Mouse (Mus musculus): ENCODE data around the gene Bpgm. TPM values are rescaled to one million over a fixed set of nuclear protein-coding genes. Genes with fewer than 3 reads are reported as not detected.
A peak's percentile ranks its signal among the peaks of the same experiment; 100 is the strongest.

Gene Bpgm
- total and polyA plus RNA-seq, 2 experiments from 2014 or later: 49.6 to 70.3 TPM

DNA sequence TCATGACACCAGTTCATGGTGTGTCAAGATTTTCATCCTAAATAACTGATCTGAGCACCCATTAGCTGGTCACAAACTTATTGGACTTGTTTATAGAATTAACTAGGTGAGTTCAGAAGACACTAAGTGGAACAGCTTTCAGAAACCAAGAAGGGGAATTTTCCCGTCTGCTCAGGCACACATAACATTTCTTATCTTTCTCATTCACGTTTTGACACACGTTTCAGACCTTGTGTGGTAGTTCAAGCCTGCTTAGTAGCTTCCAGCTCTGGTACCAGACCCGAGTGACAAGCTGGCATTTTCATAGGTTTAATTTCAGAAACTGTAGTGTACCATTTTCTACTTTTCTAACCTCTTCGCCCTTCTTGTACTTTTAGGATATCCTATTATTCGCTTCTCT lies 616 bp upstream of the Bpgm start:
- WGBS: 16% methylated on average over 6 of the region's 6 CpGs
- DNase-seq (no peak), ATAC-seq (no peak)
- no peaks in the 10 kb centered on the region for H3K27me3 ChIP-seq (ENCODE audit: insufficient read depth, low read length)
- H3K9me3 ChIP-seq (ENCODE audit: low read length): no peaks in the 10 kb centered on the region
- H3K4me1 ChIP-seq (ENCODE audit: insufficient read depth): peaks cover 9% of the 10 kb centered on the region
- peak overlapping the region; percentile 36; the same call in 1 of the 2 replicates for H3K27ac ChIP-seq (ENCODE audit: low read depth, low read length)
- TF ChIP-seq CTCF (IDR thresholded peaks at IDR 0.05; ENCODE audit: low read depth): no peak
- H3K4me2 ChIP-seq (ENCODE audit: low read depth): peak overlapping the region; percentile 81
- H3K9ac ChIP-seq: peak overlapping the region; percentile 69
- peak overlapping the region; percentile 70 for H3K4me3 ChIP-seq (ENCODE audit: low read depth, low read length)
- no peaks in the 10 kb centered on the region for H3K36me3 ChIP-seq (ENCODE audit: insufficient read depth)

DNA sequence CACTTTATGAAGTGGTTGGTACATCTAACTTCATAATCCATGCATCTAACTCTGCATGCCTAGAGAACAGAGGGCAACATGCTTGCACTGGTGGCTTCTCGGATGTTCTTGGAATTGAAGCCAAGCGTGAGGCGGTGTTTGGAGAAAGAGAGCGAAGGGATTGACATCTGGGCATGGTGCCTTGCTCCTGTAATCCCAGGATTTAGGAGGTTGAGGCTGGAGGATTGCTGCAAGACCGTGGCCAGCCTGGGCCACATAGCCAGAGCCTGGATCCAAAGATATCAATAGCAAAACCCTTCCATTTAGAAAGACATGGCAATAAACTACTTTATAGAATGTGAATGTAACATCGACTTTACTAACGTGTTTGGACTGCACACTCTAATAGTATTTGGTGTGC lies 2.0 kb downstream of the Bpgm start:
- ATAC-seq (no peak), DNase-seq (no peak)
- Histone ChIP-seq H3K4me1 (ENCODE audit: insufficient read depth) (peaks cover 14% of the 10 kb centered on the region), H3K9ac (peak overlapping the region; percentile 25; the same call in 1 of the 2 replicates), H3K27ac (ENCODE audit: low read depth, low read length) (no peak overlapping the region), H3K27me3 (ENCODE audit: insufficient read depth, low read length) (no peaks in the 10 kb centered on the region), H3K4me3 (ENCODE audit: low read depth, low read length) (no peak overlapping the region), H3K36me3 (ENCODE audit: insufficient read depth) (no peaks in the 10 kb centered on the region), H3K9me3 (ENCODE audit: low read length) (no peaks in the 10 kb centered on the region), H3K4me2 (ENCODE audit: low read depth) (peak overlapping the region; percentile 35; the same call in 1 of the 2 replicates)
- WGBS: 39% methylated on average over 7 of the region's 7 CpGs
- no peak for TF ChIP-seq CTCF (IDR thresholded peaks at IDR 0.05; ENCODE audit: low read depth)

DNA sequence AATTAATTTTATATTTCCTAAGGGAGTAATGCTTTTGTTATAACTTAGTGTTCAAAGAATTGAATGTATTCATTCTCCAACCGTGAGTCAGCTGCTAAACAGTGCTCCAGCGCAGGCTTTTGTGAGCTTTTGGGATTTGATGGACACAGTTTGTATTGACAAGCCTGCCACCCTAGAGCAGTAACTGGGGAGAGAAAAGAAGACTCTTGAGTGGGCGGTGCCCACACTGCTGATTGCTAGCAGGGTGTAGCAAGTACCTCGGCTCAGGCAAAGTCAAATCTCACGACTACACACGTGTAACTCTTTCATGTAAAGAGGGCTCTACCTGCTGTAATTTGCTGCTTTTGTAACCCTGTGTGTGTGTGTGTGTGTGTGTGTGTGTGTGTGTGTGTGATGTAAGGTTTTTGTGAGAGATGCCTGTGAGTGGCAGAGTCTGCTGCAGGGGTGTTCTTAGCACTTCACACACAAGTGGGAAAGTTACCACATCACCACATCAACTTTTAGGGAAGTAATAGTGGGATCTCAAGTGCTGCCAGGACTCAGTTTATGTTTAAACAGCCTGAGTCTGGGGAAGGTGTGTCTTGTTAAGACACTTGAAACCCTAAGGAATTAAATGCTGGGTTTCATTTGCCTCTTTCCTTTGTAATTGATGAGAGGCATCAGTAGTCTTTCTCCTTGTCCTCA lies 2.8 kb downstream of the Bpgm start:
- Histone ChIP-seq H3K4me2 (ENCODE audit: low read depth) (peak overlapping the region; percentile 35), H3K9ac (0 out of 2 replicates have a peak overlapping the region, but pooled peaks have one; percentile 25), H3K4me1 (ENCODE audit: insufficient read depth) (peaks cover 14% of the 10 kb centered on the region), H3K27ac (ENCODE audit: low read depth, low read length) (no peak overlapping the region), H3K36me3 (ENCODE audit: insufficient read depth) (no peaks in the 10 kb centered on the region), H3K27me3 (ENCODE audit: insufficient read depth, low read length) (no peaks in the 10 kb centered on the region), H3K4me3 (ENCODE audit: low read depth, low read length) (no peak overlapping the region; the same call in 1 of the 2 replicates), H3K9me3 (ENCODE audit: low read length) (no peaks in the 10 kb centered on the region)
- TF ChIP-seq CTCF (IDR thresholded peaks at IDR 0.05; ENCODE audit: low read depth): no peak
- DNase-seq (no peak), ATAC-seq (no peak)
- whole genome bisulfite sequencing: 8% methylated on average over 6 of the region's 6 CpGs

DNA sequence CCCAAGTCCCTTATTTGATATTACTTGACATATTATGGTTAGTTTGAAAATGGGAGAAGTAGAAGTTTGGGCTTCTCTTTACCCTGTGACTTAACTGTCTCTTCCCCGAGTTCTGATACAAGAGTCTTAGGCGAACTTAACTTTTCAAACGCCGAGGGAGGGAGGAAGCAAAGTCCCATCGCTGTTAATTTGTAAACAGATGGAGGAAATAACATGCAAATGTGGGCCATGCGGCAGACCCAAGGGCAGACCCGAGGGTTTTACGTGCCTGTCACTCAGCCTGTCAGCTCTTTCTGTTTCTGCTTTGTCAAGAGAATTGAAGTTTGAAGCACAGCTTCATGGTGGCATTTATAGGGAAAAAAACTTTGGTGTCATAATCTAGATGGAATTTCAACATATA lies 3.5 kb downstream of the Bpgm start:
- no peak overlapping the region for H3K4me2 ChIP-seq (ENCODE audit: low read depth)
- no peaks in the 10 kb centered on the region for H3K36me3 ChIP-seq (ENCODE audit: insufficient read depth)
- H3K9ac ChIP-seq: no peak overlapping the region
- ATAC-seq (no peak), DNase-seq (no peak)
- H3K9me3 ChIP-seq (ENCODE audit: low read length): no peaks in the 10 kb centered on the region
- TF ChIP-seq CTCF (IDR thresholded peaks at IDR 0.05; ENCODE audit: low read depth): no peak
- peaks cover 14% of the 10 kb centered on the region for H3K4me1 ChIP-seq (ENCODE audit: insufficient read depth)
- no peak overlapping the region for H3K27ac ChIP-seq (ENCODE audit: low read depth, low read length)
- H3K4me3 ChIP-seq (ENCODE audit: low read depth, low read length): no peak overlapping the region
- 33% methylated on average over 8 of the region's 8 CpGs for WGBS
- no peaks in the 10 kb centered on the region for H3K27me3 ChIP-seq (ENCODE audit: insufficient read depth, low read length)

DNA sequence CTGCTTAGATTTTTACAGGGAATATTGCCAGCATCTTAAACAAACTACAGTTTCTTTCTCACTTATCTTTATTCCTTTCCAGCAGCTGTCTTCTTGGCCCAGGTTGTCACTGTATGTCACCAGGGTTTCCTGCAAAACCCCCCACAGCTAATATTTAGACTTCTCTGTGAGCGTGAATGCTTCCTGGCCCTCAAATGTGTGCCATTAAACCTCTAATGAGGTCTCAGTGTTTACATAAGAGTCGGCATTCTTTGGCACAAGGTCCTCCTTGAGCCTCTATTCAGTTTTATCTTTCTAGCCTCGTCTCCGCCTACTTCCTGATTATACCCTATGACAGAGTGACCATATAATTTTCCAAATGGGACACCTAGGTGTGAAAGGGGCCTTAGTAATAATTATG lies 4.7 kb downstream of the Bpgm start:
- Histone ChIP-seq H3K27ac (ENCODE audit: low read depth, low read length) (no peak overlapping the region), H3K36me3 (ENCODE audit: insufficient read depth) (no peaks in the 10 kb centered on the region), H3K4me2 (ENCODE audit: low read depth) (no peak overlapping the region), H3K9me3 (ENCODE audit: low read length) (no peaks in the 10 kb centered on the region), H3K27me3 (ENCODE audit: insufficient read depth, low read length) (no peaks in the 10 kb centered on the region), H3K9ac (no peak overlapping the region; the same call in 1 of the 2 replicates), H3K4me3 (ENCODE audit: low read depth, low read length) (no peak overlapping the region), H3K4me1 (ENCODE audit: insufficient read depth) (peaks cover 14% of the 10 kb centered on the region)
- ATAC-seq: no peak
- 18% methylated on average over 4 of the region's 4 CpGs for WGBS
- no peak for DNase-seq
- TF ChIP-seq CTCF (IDR thresholded peaks at IDR 0.05; ENCODE audit: low read depth): no peak

DNA sequence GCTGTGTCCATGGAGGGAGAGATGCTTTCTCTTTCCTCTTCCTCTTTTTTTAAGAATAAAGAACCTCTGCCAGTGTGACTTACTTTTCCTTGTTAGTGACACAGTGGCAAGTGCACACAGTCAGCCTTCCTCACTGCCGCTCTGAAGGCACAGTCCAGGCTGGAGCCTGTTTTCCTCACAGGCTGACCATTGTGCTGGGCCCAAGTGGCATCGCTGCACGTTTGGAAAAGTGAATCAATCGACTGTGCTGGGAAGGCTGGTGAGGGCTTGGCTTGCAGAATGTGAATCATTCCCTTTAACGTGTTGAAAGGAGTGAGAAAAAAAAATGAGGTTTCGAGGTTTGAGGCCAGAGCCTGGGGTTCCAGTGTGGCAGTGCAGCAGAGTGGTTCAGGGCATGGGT lies 5.3 kb downstream of the Bpgm start:
- H3K9ac ChIP-seq: no peak overlapping the region; the same call in 1 of the 2 replicates
- H3K27ac ChIP-seq (ENCODE audit: low read depth, low read length): no peak overlapping the region
- DNase-seq (no peak), ATAC-seq (peak; percentile 28; the same call in 1 of the 2 replicates)
- 51% methylated on average over 6 of the region's 6 CpGs for WGBS
- H3K36me3 ChIP-seq (ENCODE audit: insufficient read depth): no peaks in the 10 kb centered on the region
- no peak for TF ChIP-seq CTCF (IDR thresholded peaks at IDR 0.05; ENCODE audit: low read depth)
- peaks cover 14% of the 10 kb centered on the region for H3K4me1 ChIP-seq (ENCODE audit: insufficient read depth)
- no peak overlapping the region for H3K4me2 ChIP-seq (ENCODE audit: low read depth)
- no peak overlapping the region for H3K4me3 ChIP-seq (ENCODE audit: low read depth, low read length)
- no peaks in the 10 kb centered on the region for H3K27me3 ChIP-seq (ENCODE audit: insufficient read depth, low read length)
- no peaks in the 10 kb centered on the region for H3K9me3 ChIP-seq (ENCODE audit: low read length)

DNA sequence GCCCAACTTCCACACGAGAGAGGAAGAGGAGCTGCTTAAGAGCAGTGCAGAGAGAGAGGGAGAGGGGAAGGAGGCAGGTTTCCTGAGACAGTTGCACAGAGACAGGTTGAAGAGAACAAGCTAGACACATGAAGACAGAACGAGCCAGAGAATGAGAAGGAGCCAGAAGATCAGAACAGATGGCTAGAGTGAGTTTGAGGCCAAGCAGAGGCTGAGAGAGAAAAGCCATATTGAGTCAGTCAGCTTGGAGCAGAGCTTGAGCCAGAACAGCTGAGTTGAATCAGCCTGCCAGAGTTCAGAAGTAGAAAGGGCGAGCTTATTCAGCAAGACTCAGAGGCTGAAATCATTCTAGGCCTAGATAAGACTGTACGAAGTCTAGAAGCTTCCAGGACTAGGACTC lies 6.8 kb downstream of the Bpgm start:
- Histone ChIP-seq H3K27me3 (ENCODE audit: insufficient read depth, low read length) (no peaks in the 10 kb centered on the region), H3K36me3 (ENCODE audit: insufficient read depth) (peaks cover 7% of the 10 kb centered on the region), H3K4me3 (ENCODE audit: low read depth, low read length) (no peak overlapping the region), H3K4me1 (ENCODE audit: insufficient read depth) (peaks cover 14% of the 10 kb centered on the region), H3K9ac (no peak overlapping the region), H3K9me3 (ENCODE audit: low read length) (no peaks in the 10 kb centered on the region), H3K4me2 (ENCODE audit: low read depth) (no peak overlapping the region), H3K27ac (ENCODE audit: low read depth, low read length) (no peak overlapping the region)
- no peak for TF ChIP-seq CTCF (IDR thresholded peaks at IDR 0.05; ENCODE audit: low read depth)
- DNase-seq (peak; percentile 65), ATAC-seq (peak; percentile 56; the same call in 1 of the 2 replicates)
- 66% methylated on average over 4 of the region's 4 CpGs for WGBS
